Mouse (Mus musculus) hindbrain, embryonic 12.5 days (tissue): ENCODE results near the gene Clspn. TPM values are rescaled to one million over a fixed set of nuclear protein-coding genes. Genes with fewer than 3 reads are reported as not detected.

Source experiments
- ATAC-seq: fragments of 200-750 bp; cut with Nextera tagmentation; 2 replicates; pipeline ENCODE4 v1.8.0; 2017; ENCODE audit warnings: moderate TSS enrichment; ENCODE audit not compliant: low FRiP score
- H3K27ac ChIP-seq: fragments of 300-500 bp; sonication (generic); 2 replicates; pipeline ENCODE4 v1.5.1; 2016; ENCODE audit warnings: mild to moderate bottlenecking
- H3K27me3 ChIP-seq: fragments of 300-500 bp; sonication (generic); 2 replicates; pipeline ENCODE4 v1.6.1; 2016; ENCODE audit warnings: mild to moderate bottlenecking
- H3K36me3 ChIP-seq: fragments of 300-500 bp; sonication (generic); 2 replicates; pipeline ENCODE4 v1.6.1; 2016; ENCODE audit warnings: mild to moderate bottlenecking
- H3K4me1 ChIP-seq: fragments of 300-500 bp; sonication (generic); 2 replicates; pipeline ENCODE4 v1.6.1; 2016
- H3K4me2 ChIP-seq: fragments of 300-500 bp; sonication (generic); replicated peaks from 2 replicates; pipeline ENCODE4 v1.6.1; 2016; ENCODE audit warnings: mild to moderate bottlenecking
- H3K4me3 ChIP-seq: fragments of 300-500 bp; sonication (generic); 2 replicates; pipeline ENCODE4 v1.5.1; 2016; ENCODE audit warnings: mild to moderate bottlenecking
- H3K9ac ChIP-seq: fragments of 300-500 bp; sonication (generic); 2 replicates; pipeline ENCODE4 v1.6.1; 2016; ENCODE audit warnings: mild to moderate bottlenecking, moderate library complexity
- H3K9me3 ChIP-seq: fragments of 300-500 bp; sonication (generic); replicated peaks from 2 replicates; pipeline ENCODE4 v1.6.1; 2016; ENCODE audit warnings: mild to moderate bottlenecking
- WGBS: fragments of 180-500 bp; shearing (Covaris S2); methylation state at CpG from one replicate; pipeline ENCODE4 v1.1.7; 2016; 5-methylcytosine and 5-hydroxymethylcytosine counted together
- polyA plus RNA-seq: library from polyadenylated mRNA; unstranded; fragments of >200 nt; fragmentation: Nextera tagmentation; extraction: Ambion mirVana; gene quantifications from 2 replicates; pipeline ENCODE4 v1.2.1, GENCODE M21; 2016

Clspn gene
- polyA plus RNA-seq, 1 experiment from 2014 or later, result 27.2 TPM

DNA sequence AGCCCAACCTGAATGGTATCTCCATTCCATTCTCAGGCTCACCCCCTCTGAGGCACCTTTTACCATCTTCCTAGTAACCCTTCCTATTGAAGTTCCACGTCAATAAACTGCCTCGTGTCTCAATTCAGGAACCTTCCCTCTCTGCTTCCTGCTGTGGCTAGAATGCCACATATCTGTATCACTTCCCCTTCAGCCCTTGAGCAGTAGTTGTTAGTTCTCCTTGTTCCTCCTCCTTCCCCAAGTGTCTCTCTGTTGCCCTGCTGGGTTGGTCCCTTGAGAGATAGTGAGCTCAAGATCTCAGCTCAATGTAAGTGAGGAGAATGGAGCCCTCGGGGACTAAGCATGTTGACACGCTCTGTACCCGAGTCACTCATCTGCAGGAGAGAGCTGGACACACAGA, 19.9 kb upstream of the Clspn start:
- peaks cover 3% of the 10 kb centered on the region; the same call in 1 of the 2 replicates for H3K27me3 ChIP-seq
- WGBS, result 68% methylated on average over 5 of the region's 5 CpGs
- H3K4me1 ChIP-seq, result peaks cover 7% of the 10 kb centered on the region
- ATAC-seq, result no peak
- H3K4me3 ChIP-seq, result no peak overlapping the region
- H3K9ac ChIP-seq, result no peak overlapping the region
- no peaks in the 10 kb centered on the region for H3K9me3 ChIP-seq
- no peaks in the 10 kb centered on the region for H3K36me3 ChIP-seq
- no peak overlapping the region for H3K27ac ChIP-seq
- no peak overlapping the region for H3K4me2 ChIP-seq

GRCm38 (mm10) chr4:126540487-126541071, 16.2 kb upstream of the Clspn start:
- 78% methylated on average over 3 of the region's 3 CpGs for WGBS
- Histone ChIP-seq H3K27ac (no peak overlapping the region), H3K36me3 (no peaks in the 10 kb centered on the region), H3K4me1 (no peaks in the 10 kb centered on the region), H3K4me2 (no peak overlapping the region), H3K9ac (no peak overlapping the region), H3K4me3 (no peak overlapping the region), H3K27me3 (peaks cover 3% of the 10 kb centered on the region; the same call in 1 of the 2 replicates), H3K9me3 (no peaks in the 10 kb centered on the region)
- ATAC-seq, result no peak

DNA sequence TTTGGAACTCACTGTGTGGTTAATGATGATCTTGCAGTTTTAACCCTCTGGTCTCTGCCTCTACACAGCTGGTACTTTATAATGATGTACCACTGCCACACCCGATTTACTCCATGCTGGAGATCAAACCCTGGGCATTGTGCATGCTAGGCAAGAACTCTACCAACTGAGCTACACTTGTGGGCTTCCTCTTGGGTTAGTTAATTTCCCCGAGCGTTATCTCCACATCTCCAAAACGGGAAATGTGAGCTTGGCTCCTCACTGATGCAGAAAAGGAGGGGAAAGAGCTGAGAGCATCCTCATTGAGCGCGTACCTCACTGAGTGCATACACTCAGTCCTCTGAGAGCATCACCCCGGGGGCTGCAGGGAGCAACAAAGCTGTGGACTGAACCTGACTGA, 13.9 kb upstream of the Clspn start:
- no peaks in the 10 kb centered on the region for H3K4me1 ChIP-seq
- no peak overlapping the region for H3K27ac ChIP-seq
- no peaks in the 10 kb centered on the region for H3K36me3 ChIP-seq
- no peak overlapping the region for H3K9ac ChIP-seq
- H3K9me3 ChIP-seq, result no peaks in the 10 kb centered on the region
- H3K4me2 ChIP-seq, result no peak overlapping the region
- H3K27me3 ChIP-seq, result peaks cover under 1% of the 10 kb centered on the region; the same call in 1 of the 2 replicates
- no peak overlapping the region for H3K4me3 ChIP-seq
- ATAC-seq, result no peak
- 70% methylated on average over 7 of the region's 7 CpGs for WGBS

DNA sequence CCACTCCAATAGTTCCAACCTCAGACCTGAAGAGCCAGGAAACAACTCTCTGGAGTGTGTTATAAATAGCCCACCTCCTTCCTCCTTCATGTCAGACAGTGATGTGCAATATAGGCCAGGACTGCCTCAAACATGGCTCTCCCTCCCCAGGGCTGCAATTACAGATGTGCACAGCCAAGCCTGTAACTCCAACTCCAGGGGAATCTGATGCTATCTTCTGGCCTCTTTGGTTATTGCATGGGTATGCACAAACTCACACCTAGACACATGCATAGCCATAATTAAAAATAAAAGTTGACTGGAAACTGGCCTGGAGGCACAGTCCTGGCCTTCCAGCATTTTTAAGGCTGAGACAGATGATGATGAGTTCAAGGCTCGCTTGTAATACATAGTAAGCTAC, 11.7 kb upstream of the Clspn start:
- Histone ChIP-seq H3K4me2 (no peak overlapping the region), H3K27ac (no peak overlapping the region), H3K9ac (no peak overlapping the region), H3K9me3 (no peaks in the 10 kb centered on the region), H3K4me1 (no peaks in the 10 kb centered on the region), H3K36me3 (no peaks in the 10 kb centered on the region), H3K27me3 (no peaks in the 10 kb centered on the region), H3K4me3 (no peak overlapping the region)
- WGBS, result 81% methylated on average over 1 of the region's 1 CpGs
- no peak for ATAC-seq

DNA sequence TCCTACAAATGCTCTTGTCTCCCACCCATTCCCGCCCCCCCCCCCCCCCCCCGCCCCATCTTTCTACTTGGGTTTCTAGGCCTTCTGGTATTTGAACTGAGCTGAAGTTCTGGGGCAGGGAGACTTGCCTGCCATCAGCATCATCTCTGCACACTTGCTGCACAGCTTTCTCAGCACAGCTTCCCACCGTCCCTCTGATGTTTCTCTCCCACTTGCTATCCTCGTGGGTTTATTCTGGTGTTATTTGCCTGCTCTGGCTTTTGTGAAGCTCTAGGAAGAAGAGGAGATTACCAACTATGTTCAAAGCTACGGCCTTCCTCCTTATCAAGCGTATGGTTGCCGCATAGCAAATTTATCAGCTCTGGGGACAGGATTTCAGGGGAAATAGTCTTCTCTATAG, 11.0 kb upstream of the Clspn start:
- Histone ChIP-seq H3K36me3 (no peaks in the 10 kb centered on the region), H3K4me1 (no peaks in the 10 kb centered on the region), H3K4me3 (no peak overlapping the region), H3K4me2 (no peak overlapping the region), H3K9ac (no peak overlapping the region), H3K9me3 (no peaks in the 10 kb centered on the region), H3K27me3 (no peaks in the 10 kb centered on the region), H3K27ac (no peak overlapping the region)
- WGBS, result 80% methylated on average over 5 of the region's 7 CpGs
- no peak for ATAC-seq

- no peak overlapping the region for H3K9ac ChIP-seq
- H3K36me3 ChIP-seq, result no peaks in the 10 kb centered on the region
- WGBS, result 71% methylated on average over 2 of the region's 2 CpGs
- no peak overlapping the region for H3K27ac ChIP-seq
- H3K9me3 ChIP-seq, result no peaks in the 10 kb centered on the region
- H3K4me3 ChIP-seq, result no peak overlapping the region
- H3K27me3 ChIP-seq, result no peaks in the 10 kb centered on the region
- no peak for ATAC-seq
- H3K4me1 ChIP-seq, result no peaks in the 10 kb centered on the region
- no peak overlapping the region for H3K4me2 ChIP-seq
These were observed 10.6 kb upstream of the Clspn start for GRCm38 (mm10) chr4:126546183-126546582.

- Histone ChIP-seq H3K4me3 (no peak overlapping the region), H3K4me2 (no peak overlapping the region), H3K27me3 (no peaks in the 10 kb centered on the region), H3K27ac (no peak overlapping the region), H3K9ac (no peak overlapping the region), H3K4me1 (peaks cover 6% of the 10 kb centered on the region), H3K9me3 (no peaks in the 10 kb centered on the region), H3K36me3 (no peaks in the 10 kb centered on the region)
- no peak for ATAC-seq
- WGBS, result 76% methylated on average over 7 of the region's 7 CpGs
These were observed 4.6 kb upstream of the Clspn start for GRCm38 (mm10) chr4:126552136-126552535.

- Histone ChIP-seq H3K9ac (no peak overlapping the region), H3K27ac (no peak overlapping the region), H3K4me2 (no peak overlapping the region), H3K27me3 (no peaks in the 10 kb centered on the region), H3K36me3 (no peaks in the 10 kb centered on the region), H3K4me3 (no peak overlapping the region), H3K9me3 (no peaks in the 10 kb centered on the region), H3K4me1 (peaks cover 6% of the 10 kb centered on the region)
- ATAC-seq, result no peak
- WGBS, result 75% methylated on average over 8 of the region's 8 CpGs
These were observed 3.6 kb upstream of the Clspn start for GRCm38 (mm10) chr4:126553105-126553504.

DNA sequence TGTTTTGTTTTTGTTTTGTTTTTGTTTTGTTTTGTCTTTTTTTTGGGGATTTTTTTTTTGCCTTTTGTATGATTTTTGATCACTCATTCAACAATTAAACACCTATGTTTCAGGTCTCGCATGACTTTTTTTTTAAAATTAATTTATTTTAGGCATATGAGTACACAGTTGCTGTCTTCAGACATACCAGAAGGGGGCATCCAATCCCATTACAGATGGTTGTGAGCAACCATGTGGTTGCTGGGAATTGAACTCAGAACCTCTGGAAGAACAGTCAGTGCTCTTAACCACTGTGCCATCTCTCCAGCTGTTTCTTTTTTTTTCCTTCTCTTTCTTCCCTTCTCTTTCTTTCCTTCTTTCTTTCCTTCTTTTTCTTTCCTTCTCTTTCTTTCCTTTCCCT, 3.0 kb upstream of the Clspn start:
- no peak for ATAC-seq
- Histone ChIP-seq H3K4me1 (peaks cover 6% of the 10 kb centered on the region), H3K9me3 (no peaks in the 10 kb centered on the region), H3K4me3 (no peak overlapping the region), H3K27me3 (no peaks in the 10 kb centered on the region), H3K27ac (no peak overlapping the region), H3K4me2 (no peak overlapping the region), H3K9ac (no peak overlapping the region), H3K36me3 (no peaks in the 10 kb centered on the region)
- 83% methylated on average over 1 of the region's 1 CpGs for WGBS

DNA sequence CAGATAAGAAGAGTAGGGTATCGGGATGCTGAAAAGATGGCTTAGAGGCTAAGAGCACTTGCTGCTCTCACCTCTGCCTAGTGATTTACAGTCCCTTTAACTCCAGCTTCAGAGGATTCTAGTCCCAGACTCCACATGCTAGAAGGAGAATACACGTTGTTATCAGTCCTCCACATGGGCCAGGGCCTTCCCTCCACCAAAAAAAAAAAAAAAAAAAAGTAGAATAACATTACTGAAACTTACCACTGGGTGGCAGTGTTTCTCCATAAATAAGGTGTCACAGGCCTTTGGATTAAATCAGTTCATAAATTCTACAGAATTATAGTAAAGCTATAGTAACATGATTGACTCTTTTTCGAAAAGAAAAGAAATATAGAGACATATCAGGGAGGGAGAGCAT, 2.3 kb upstream of the Clspn start:
- Histone ChIP-seq H3K27ac (no peak overlapping the region), H3K9me3 (no peaks in the 10 kb centered on the region), H3K4me1 (peaks cover 6% of the 10 kb centered on the region), H3K27me3 (no peaks in the 10 kb centered on the region), H3K4me3 (no peak overlapping the region), H3K9ac (no peak overlapping the region), H3K4me2 (no peak overlapping the region), H3K36me3 (no peaks in the 10 kb centered on the region)
- ATAC-seq, result no peak
- 34% methylated on average over 3 of the region's 3 CpGs for WGBS

GRCm38 (mm10) chr4:126563798-126564197, 7.1 kb downstream of the Clspn start:
- H3K4me3 ChIP-seq, result no peak overlapping the region
- no peak overlapping the region for H3K9ac ChIP-seq
- H3K27me3 ChIP-seq, result no peaks in the 10 kb centered on the region
- no peak overlapping the region for H3K27ac ChIP-seq
- no peaks in the 10 kb centered on the region for H3K4me1 ChIP-seq
- ATAC-seq, result no peak
- WGBS, result 94% methylated on average over 6 of the region's 6 CpGs
- peaks cover 46% of the 10 kb centered on the region for H3K36me3 ChIP-seq
- no peaks in the 10 kb centered on the region for H3K9me3 ChIP-seq
- no peak overlapping the region for H3K4me2 ChIP-seq

- no peaks in the 10 kb centered on the region for H3K9me3 ChIP-seq
- no peak overlapping the region for H3K4me3 ChIP-seq
- H3K36me3 ChIP-seq, result peaks cover 48% of the 10 kb centered on the region
- H3K9ac ChIP-seq, result no peak overlapping the region
- H3K27ac ChIP-seq, result no peak overlapping the region
- H3K27me3 ChIP-seq, result no peaks in the 10 kb centered on the region
- H3K4me1 ChIP-seq, result no peaks in the 10 kb centered on the region
- no peak for ATAC-seq
- 90% methylated on average over 4 of the region's 4 CpGs for WGBS
- no peak overlapping the region for H3K4me2 ChIP-seq
These were observed 10.5 kb downstream of the Clspn start for GRCm38 (mm10) chr4:126567243-126567642.

DNA sequence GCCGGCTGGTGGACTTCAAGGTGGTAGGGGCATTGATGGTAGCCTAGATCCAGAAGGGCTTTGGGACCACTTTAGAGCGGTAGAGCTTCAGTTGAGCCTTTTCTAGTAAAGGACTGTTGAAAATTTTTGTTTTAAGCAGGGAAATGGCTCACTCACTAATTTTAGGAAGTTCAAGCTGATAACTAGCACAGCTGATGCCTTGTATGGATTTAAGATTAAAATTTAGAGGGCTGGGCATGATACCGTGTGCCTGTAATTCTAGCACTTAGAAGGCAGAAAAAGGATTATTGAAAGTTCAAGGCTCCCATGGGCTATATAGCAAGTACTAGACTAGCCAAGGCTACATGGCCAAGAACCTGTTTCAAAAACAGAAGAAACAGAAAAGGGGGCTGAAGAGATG, 13.0 kb downstream of the Clspn start:
- no peak for ATAC-seq
- no peaks in the 10 kb centered on the region for H3K9me3 ChIP-seq
- H3K9ac ChIP-seq, result no peak overlapping the region
- no peak overlapping the region for H3K27ac ChIP-seq
- no peak overlapping the region for H3K4me3 ChIP-seq
- peaks cover 62% of the 10 kb centered on the region for H3K36me3 ChIP-seq
- no peak overlapping the region for H3K4me2 ChIP-seq
- no peaks in the 10 kb centered on the region for H3K27me3 ChIP-seq
- WGBS, result 96% methylated on average over 3 of the region's 3 CpGs
- H3K4me1 ChIP-seq, result no peaks in the 10 kb centered on the region
